Mouse (Mus musculus) cortical plate, adult 2 months (tissue): ENCODE measurements around the gene Tpm1. TPM values are rescaled to one million over a fixed set of nuclear protein-coding genes. Genes with fewer than 3 reads are reported as not detected.

Source experiments
- H3K27ac ChIP-seq: fragments of 200-500 bp; 2 replicates; pipeline ENCODE4 v1.5.1; 2012; ENCODE audit warnings: low read length, control low read depth, inconsistent platforms; ENCODE audit not compliant: insufficient read depth
- H3K4me1 ChIP-seq: fragments of 200-500 bp; 2 replicates; pipeline ENCODE4 v1.6.1; 2011; ENCODE audit warnings: low read length; ENCODE audit not compliant: control insufficient read depth, insufficient read depth
- H3K4me3 ChIP-seq: fragments of 200-500 bp; 2 replicates; pipeline ENCODE4 v1.5.1; 2011; ENCODE audit warnings: mild to moderate bottlenecking, low read length, control low read depth; ENCODE audit not compliant: insufficient read depth
- CTCF ChIP-seq: fragments of 200-500 bp; IDR thresholded peaks from 2 replicates; pipeline ENCODE4 v1.5.1; 2011; ENCODE audit warnings: mild to moderate bottlenecking, control low read depth, low read length; ENCODE audit not compliant: insufficient read depth; ENCODE audit errors: extremely low read depth
- POLR2A ChIP-seq: fragments of 200-500 bp; IDR thresholded peaks from 2 replicates; pipeline ENCODE4 v1.6.1; 2011; ENCODE audit warnings: mild to moderate bottlenecking, low read length, control low read depth; ENCODE audit not compliant: insufficient read depth; ENCODE audit errors: extremely low read depth
- polyA plus RNA-seq: library from polyadenylated mRNA; depleted of rRNA; stranded (reverse); fragments of >200 nt; gene quantifications from 2 replicates; pipeline ENCODE4 v1.2.3, GENCODE M21; 2012

The Tpm1 gene
- polyA plus RNA-seq, 1 experiment = 234 TPM

- TF ChIP-seq CTCF = no peak
- TF ChIP-seq POLR2A = no peak
- Histone ChIP-seq H3K4me1 (no peaks in the 10 kb centered on the region; the same call in 1 of the 2 replicates), H3K4me3 (no peak overlapping the region), H3K27ac (no peak overlapping the region)
Observed at GRCm38 (mm10) chr9:67028929-67029328, 20.3 kb downstream of the Tpm1 start.

GRCm38 (mm10) chr9:67028133-67028724 is 21.0 kb downstream of the Tpm1 start:
- no peaks in the 10 kb centered on the region; the same call in 1 of the 2 replicates for H3K4me1 ChIP-seq
- no peak overlapping the region for H3K27ac ChIP-seq
- H3K4me3 ChIP-seq = no peak overlapping the region
- TF ChIP-seq CTCF = no peak

GRCm38 (mm10) chr9:67026890-67027289 is 22.3 kb downstream of the Tpm1 start:
- Histone ChIP-seq H3K4me1 (no peaks in the 10 kb centered on the region), H3K27ac (no peak overlapping the region), H3K4me3 (no peak overlapping the region)
- no peak for TF ChIP-seq CTCF
- no peak for TF ChIP-seq POLR2A

- no peak overlapping the region for H3K27ac ChIP-seq
- H3K4me1 ChIP-seq = no peaks in the 10 kb centered on the region
- H3K4me3 ChIP-seq = no peak overlapping the region
- no peak for TF ChIP-seq CTCF
- TF ChIP-seq POLR2A = no peak
Observed at GRCm38 (mm10) chr9:67026061-67026460, 23.1 kb downstream of the Tpm1 start.

- Histone ChIP-seq H3K4me1 (no peaks in the 10 kb centered on the region), H3K4me3 (no peak overlapping the region), H3K27ac (no peak overlapping the region)
- no peak for TF ChIP-seq POLR2A
- TF ChIP-seq CTCF = no peak
Observed at GRCm38 (mm10) chr9:67024889-67025692, 24.1 kb downstream of the Tpm1 start.

- Histone ChIP-seq H3K4me3 (no peak overlapping the region), H3K4me1 (no peaks in the 10 kb centered on the region; the same call in 1 of the 2 replicates), H3K27ac (no peak overlapping the region)
- TF ChIP-seq POLR2A (no peak), CTCF (no peak)
Observed at GRCm38 (mm10) chr9:67023371-67023770, 25.8 kb downstream of the Tpm1 start.

GRCm38 (mm10) chr9:67020063-67020462 is 29.1 kb downstream of the Tpm1 start:
- Histone ChIP-seq H3K4me3 (no peak overlapping the region), H3K27ac (no peak overlapping the region), H3K4me1 (no peaks in the 10 kb centered on the region; the same call in 1 of the 2 replicates)
- no peak for TF ChIP-seq CTCF
- no peak for TF ChIP-seq POLR2A

GRCm38 (mm10) chr9:67013501-67013900 is 35.7 kb downstream of the Tpm1 start:
- Histone ChIP-seq H3K4me3 (no peak overlapping the region), H3K4me1 (no peaks in the 10 kb centered on the region), H3K27ac (no peak overlapping the region)
- no peak for TF ChIP-seq POLR2A
- TF ChIP-seq CTCF = no peak

GRCm38 (mm10) chr9:67012470-67012869 is 36.7 kb downstream of the Tpm1 start:
- H3K4me1 ChIP-seq = no peaks in the 10 kb centered on the region
- no peak overlapping the region for H3K27ac ChIP-seq
- no peak overlapping the region for H3K4me3 ChIP-seq
- no peak for TF ChIP-seq CTCF
- no peak for TF ChIP-seq POLR2A

GRCm38 (mm10) chr9:67011483-67011882 is 37.7 kb downstream of the Tpm1 start:
- Histone ChIP-seq H3K4me1 (no peaks in the 10 kb centered on the region), H3K4me3 (no peak overlapping the region), H3K27ac (no peak overlapping the region)
- TF ChIP-seq POLR2A = no peak
- TF ChIP-seq CTCF = no peak
